Mouse (Mus musculus) ES-E14 (cell line): Measurements from ENCODE around the gene Gdap1l1.

Source experiments
- CHD2 ChIP-seq: IDR thresholded peaks from 2 replicates; pipeline ENCODE4 v1.6.1; 2014; ENCODE audit warnings: mild to moderate bottlenecking, low read depth, low read length, inconsistent platforms
- HCFC1 ChIP-seq: IDR thresholded peaks from 2 replicates; pipeline ENCODE4 v1.6.1; 2012; ENCODE audit warnings: low read length, inconsistent platforms, borderline replicate concordance; ENCODE audit not compliant: insufficient read depth
- ZC3H11A ChIP-seq: IDR thresholded peaks from 2 replicates; pipeline ENCODE4 v1.6.1; 2012; ENCODE audit warnings: low read depth, mild to moderate bottlenecking, inconsistent platforms, low read length, borderline replicate concordance

GRCm38 (mm10) chr2:163450668-163451295 lies 12.5 kb downstream of the Gdap1l1 start:
- TF ChIP-seq CHD2 (no peak), ZC3H11A (no peak), HCFC1 (no peak)
